Mouse (Mus musculus) spleen, embryonic (tissue): Measurements from ENCODE around the gene Begain.

Experiments
- CTCF ChIA-PET: fragments of 350-600 bp; sonication (Branson Sonifier 250); formaldehyde crosslinking; loops from one replicate; lab custom pipeline; 2022; lab: Charles Lee

The Begain gene

DNA sequence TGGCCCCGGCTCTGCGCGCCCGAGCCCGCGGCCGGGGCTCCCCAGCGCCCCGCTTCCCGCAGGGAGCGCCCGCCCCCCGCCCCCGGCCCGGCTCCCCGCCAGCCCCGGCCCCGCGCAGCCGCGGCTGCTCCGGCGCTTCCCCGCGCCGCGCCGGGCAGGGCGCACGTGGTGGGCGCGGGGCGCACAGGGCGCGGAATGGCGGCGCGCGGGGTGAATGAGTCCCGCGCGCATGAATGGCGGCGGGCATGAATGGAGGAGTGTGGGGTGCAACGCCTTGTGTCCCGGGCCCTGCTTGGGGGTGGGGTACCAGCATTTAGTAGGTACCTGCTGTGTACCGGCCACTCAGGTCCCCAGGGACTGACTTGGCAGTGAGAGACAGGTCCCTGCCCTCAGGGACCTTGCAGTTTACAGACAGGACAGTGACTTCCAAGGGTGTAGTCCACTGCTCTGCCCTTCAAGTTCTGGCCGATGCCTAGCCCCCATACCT lies at the start of gene Begain:
Gene Begain (minus strand): TSS at position 51 of the 487 bp plus-strand sequence.
- CTCF ChIA-PET = no interaction called here

DNA sequence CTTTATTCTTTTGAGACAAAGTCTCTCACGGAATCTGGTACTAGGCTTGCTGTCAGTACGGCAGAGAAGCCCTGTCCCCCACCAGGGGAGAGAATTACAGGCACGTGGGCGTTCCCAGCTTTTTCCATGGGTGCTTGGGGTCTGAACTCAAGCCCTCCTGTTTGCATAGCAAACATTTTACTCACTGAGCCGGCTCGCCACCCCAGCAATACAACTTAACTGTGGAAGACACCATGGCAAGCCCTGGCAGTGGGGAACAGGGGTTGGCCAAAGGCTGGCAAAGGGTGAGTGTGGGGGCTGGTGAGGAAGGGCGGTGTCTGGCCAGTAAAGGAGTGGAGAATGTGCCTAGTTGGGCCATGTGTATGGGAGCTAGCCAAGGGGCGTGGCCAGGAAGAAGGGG lies 47.7 kb upstream of the Begain start:
- CTCF ChIA-PET = no interaction called here

DNA sequence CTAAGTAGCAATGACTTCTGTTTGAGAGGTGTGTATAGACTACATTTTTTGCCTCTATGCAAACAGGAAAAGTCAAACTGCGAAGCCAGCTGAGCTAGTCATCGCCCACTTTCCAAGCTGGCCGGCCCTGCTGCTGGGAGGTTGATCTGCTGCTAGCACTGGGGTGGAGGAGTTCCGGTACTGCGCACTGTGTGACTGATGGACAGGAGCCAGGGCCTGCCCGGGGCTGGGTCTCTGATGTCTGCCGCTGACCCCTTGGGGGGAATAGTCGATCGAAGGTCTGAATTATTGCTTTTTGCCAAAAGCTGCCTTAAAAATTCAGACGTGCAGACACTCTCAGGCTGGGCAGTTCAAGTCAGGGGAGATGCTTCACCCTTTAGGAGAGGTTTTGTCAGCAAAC lies 47.1 kb upstream of the Begain start:
- CTCF ChIA-PET = no interaction called here

DNA sequence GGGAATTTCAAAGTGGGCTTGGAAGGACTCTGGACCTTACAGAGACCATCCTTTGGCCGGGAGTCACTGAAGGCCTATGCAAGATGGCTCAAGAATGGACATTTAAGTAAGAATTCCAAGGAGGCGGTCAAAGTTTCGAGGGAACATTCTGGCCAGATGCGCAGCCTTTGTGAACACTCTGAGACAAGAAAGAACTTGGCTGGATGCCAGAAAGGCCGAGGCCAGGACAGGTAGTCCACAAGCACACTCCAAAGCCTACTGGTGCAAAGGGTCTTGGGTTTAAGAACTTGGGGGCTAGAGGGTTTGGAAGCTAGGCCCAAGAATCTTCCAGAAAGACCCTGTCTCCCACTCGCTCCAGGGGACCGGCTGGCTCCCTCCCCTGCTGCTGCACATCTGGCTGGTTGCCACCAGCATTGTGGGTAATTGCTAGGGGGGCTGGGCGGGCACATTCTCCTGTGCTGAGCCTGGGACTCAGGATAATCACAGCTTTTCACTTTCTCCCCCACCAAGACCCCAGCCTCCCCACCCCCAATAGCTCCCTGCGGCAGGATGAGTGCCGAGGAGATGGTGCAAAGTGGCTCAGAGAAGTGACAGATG lies 45.1 kb upstream of the Begain start:
- CTCF ChIA-PET = no interaction called here

DNA sequence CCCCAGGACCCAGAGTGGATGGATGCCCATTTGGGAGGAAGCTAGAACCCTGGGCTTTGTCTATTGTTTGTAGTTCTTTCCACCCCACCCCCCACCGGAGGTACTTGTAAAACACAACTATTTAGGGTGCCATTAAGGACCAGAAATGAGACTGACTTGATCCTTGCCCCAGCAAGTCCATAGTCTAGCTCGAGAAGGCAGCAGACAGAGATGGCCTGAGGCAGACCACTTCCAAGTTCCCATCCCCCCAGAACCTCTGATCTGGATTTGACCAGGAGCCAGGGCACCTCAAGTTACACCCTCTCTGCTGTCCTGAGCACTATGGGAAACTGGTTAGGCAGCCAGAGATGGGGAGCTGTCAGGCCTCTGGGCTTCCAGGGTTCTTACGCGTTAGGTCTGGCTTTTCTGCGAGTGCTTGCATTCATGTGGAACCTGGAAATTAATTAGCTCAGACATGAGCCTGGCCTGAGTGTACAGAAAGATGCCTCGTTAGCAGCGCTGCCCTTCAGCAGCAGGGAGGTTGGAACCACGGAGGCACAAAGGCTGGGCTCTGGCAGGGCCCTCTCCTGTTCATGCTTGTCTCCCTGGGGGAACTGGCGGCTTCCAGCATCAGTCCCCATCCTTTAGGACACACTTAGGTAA lies 44.5 kb upstream of the Begain start:
- CTCF ChIA-PET = no interaction called here

DNA sequence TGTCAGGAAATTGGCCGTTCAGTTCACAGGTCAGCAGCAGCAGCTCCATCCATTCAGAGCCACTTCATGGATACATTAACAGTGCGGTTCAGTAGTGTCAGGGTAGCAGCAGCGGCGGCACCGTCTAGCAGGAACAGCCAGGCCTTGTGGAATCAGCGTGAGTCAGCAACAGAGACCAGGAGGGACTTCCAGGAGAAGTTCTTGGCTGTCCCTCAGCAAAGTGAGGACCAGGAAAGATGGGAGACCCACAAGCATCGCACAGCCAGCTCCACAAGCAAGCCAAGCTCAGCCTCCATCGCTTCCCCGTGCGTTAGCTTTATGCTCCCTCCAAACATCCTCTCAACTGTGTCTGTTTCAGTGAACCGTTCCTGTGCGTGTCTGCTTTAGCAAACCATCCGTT lies 40.9 kb upstream of the Begain start:
- CTCF ChIA-PET = no interaction called here

DNA sequence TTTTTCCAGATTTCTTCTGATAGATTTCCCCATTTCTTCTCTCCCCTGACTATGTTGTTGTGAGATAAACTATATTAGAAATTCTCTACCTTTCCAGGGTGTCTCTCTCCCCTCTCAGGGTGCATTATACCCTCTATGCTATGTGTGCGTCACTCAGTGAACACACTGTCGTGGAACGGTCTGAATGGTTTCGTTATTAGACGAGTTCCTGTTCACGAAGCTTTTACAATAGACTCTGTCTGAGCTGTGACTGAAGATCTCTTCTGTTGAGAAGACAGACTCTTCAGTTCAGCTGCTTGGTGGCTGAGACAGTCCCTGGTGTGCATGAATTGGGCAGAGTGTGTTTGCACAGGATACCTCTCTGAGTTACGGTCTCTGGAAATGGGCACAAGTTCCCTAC lies 32.4 kb upstream of the Begain start:
- CTCF ChIA-PET = no interaction called here

DNA sequence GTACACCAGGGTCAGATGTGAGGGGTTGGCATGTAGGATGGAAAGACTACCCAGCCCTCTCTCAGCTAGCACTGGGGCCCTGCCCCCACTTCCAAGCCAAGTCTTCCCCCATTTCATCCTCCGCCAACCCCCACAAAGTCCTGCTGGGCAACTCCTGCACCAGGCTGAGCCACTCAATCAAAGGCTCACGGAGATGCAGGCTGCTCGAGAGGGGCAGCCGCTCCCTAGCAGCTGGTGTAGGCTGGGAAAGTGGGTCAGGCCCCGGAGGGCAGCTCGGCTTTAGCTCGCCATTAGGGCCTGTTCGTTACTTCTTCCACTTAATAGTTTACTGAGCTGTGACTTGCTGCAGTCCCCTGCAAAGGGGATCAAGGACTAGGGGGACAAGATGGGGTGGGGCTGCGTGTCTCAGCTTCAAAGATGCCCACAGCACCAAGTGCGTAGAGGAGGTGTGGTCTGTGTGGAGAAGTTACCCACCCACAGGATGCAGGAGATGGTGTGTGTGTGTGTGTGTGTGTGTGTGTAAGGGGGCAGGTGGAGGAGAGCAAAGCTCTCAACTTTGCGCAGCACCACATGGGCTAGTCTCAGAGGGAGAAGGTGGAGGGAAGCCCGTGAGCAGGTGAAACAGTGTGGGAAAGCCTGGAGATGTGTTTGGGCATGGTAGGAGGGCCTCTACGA lies 22.6 kb upstream of the Begain start:
- CTCF ChIA-PET = no interaction called here

DNA sequence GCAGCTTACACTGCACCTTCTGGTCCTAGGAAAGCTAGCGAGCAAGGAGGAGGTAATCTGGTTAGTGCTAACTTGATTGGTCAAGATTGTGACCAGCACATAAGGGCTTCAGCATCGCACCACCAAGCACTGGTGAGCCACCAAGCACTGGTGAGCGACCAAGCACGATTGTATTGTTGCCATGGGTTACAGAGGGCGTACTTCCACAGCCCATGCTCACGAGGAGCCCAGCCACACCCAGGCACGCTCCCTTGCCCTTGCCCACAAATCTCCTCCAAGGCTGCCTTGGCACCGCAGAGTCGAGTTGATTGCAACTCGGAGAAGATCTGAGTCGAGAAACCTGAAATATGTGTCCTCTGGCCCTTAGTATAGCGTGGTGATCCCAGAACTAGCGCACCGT lies 22.0 kb upstream of the Begain start:
- CTCF ChIA-PET = no interaction called here

DNA sequence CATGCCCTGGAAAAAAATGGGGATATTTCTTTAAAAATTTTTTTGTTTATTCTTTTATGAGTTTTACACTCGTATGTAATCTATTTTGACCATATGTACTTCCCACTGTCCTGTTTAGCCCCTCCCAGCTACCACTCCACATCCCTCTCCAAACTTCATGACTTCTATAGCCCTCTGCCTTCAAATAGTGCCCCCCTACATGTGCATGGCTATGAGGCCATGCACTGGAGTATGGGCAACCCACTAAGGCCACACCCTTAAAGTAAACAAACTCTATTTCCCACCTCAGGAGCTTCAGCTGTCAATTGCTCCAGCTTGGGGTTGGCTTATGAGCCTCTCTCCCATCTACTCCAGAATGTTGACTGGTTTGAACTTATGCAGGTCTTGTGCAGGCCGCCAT lies 18.1 kb upstream of the Begain start:
- CTCF ChIA-PET = interaction anchor here (0.5 to 0.6 kb wide), 2 partner anchors 81 to 137 kb away, joined by 8 to 12 read pairs; no protein-coding TSS in a partner anchor

DNA sequence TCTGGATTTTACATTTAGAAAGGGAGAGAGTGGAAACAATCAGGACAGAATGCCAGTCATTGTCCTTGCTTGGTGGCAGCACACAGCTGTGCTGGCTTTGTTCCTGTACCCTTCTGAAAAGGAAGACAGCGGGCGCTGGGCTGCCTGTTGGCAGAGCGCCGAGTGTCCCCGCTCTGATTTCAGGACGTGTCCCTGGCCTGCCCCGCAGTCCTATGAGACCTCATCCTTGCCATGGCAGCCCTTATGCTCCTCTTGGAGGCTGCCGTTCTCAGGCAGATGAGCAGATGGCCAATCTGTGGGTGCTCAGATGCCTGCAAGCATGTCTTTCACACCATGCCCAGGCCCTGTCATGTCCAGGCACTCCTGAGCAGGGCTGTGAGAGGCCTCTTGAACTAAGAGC lies 17.7 kb upstream of the Begain start:
- CTCF ChIA-PET = interaction anchor here (0.5 to 0.6 kb wide), 2 partner anchors 82 to 137 kb away, joined by 8 to 12 read pairs; no protein-coding TSS in a partner anchor

DNA sequence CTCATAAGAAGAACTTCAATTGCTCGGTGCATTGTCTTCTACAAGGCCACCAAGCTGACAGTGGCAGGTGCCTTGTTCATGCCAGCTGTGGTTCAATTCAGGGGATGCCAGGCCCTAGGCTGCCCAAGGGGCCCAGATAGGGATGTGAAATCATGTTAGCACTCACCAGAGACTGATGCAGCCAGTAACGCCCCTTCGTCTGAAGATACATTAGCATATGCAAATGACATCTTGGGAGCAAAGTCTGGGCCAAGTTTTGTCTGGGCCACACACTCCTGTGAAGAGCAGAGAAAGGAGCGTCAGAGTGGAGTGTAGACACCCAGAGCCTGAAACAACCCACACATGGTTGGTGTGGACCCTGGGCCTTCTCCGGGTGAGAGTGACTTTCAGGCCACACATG lies 17.0 kb upstream of the Begain start:
- CTCF ChIA-PET = no interaction called here

DNA sequence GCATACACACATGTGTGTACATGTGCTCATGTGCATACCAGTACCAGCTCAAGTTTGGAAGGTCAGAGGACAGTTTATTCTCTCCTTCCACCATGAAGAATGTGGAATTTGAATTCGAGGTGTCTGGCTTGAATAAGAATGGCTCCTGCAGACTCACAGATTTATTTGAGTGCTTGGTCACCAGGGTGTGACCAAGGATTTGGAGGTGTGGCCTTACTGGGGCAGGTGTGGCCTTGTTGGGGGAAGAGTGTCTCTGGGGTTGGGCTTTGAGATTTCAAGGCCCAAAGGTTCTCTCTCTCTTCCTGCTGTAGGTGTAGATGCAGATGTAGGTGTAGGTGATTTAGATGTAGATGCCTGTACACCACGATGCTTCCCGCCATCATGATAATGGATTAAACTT lies 15.5 kb upstream of the Begain start:
- CTCF ChIA-PET = no interaction called here

DNA sequence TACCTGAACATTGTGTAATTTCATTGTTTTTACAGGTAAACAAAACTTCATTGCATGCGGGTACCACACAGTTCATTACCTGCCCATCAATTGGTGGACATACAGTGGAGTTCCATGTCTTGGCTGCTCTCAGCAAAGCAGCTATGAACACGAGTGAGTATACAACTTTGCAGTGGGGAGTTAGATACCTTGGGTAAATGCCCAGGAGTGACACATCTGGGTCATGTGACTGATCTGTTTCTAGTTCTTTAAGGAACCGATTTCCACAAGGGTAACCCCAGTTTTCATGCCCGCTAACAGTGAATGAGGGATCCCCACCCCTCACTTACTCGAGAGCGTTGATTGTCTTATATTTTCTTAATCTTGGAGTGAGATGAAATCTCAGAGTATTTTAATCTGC lies 9.0 kb upstream of the Begain start:
- CTCF ChIA-PET = no interaction called here

DNA sequence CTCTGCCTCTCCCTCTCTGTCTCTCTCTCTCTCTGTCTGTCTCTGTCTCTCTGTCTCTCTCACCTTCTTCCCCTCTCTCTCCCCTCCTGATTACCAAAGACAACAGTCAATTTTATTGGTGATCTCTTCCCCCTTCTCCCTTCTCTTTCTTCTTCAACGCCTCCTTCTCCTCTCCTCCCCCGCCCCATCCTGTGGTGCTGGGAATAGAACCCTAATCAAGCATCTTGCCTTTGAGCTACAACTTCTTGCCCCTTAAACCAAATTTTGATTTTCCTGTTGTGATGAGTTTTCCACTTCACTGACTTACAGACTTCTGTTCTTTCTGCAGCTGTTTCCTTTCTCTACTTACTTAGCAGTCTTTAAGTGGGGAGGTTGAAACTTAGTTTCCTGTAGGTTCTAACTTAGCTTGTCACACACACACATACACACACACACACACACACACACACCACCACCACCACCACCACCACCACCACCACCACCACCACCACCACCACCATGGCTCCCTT lies 6.8 kb upstream of the Begain start:
- CTCF ChIA-PET = interaction anchor here (0.7 kb wide), 2 partner anchors 172 to 781 kb away, joined by 5 read pairs; no protein-coding TSS in a partner anchor

DNA sequence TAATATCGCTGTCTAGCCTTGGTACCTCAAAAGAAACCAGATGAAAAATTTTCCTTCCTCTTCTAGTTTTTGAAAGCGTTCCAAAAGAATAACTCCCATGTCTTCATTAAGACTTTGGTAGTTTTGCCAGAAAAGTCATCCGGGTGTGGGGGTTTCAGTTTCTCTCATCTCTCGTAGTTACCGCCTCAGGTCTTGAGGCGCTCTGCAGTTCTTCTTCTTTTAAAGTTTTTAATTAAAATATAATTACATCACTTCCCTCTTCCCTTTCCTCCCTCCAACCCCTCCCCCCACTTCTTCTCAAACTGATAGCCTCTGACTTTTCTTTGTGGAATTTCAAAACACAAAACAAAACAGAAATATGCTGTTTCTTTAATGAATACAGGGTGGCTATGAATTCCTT lies 6.1 kb upstream of the Begain start:
- CTCF ChIA-PET = interaction anchor here (0.7 kb wide), 2 partner anchors 172 to 781 kb away, joined by 5 read pairs; no protein-coding TSS in a partner anchor

DNA sequence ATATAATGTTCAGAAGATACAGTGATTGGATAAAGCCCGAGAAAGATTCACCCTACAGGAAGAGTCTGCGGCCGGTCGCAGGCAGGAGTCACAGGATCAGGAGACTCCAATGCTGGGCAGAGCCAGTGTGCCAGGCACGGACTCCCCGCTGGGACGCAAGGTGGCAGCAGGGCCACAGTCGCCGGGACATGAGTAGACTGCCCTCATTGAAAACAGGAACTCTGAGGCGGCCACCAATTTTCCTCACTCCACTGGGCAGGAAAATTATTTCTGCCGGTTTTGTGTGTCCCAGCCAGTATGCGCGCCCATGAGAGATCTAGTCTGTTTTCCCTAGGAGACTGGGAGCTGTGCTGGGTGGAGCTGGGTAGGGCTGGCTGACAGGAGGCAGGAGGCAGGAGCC lies 3.2 kb upstream of the Begain start:
- CTCF ChIA-PET = interaction anchor here (0.6 to 1.2 kb wide), 3 partner anchors 21 to 47 kb away, joined by 4 to 11 read pairs (median 8); no protein-coding TSS in a partner anchor

DNA sequence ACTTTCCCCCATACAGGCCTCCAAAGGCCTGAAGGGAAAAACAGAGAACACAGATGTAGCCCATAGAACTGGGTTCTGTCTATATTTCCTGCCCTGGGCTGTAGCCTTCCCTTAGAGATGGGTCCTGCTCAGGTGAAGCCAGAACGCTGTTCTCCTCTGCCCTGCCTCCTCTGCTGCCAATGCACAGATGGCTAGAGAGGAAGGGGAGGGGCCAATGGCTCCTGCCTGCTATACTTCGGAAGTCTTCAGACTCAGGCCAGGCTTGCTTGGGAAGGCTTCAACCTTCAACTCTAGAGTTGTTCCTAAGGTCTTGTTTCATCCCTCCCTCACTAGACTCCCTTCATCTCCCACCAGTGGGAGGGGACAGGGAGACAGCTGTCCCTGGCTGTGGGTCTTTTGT lies 1.7 kb upstream of the Begain start:
- CTCF ChIA-PET = no interaction called here

DNA sequence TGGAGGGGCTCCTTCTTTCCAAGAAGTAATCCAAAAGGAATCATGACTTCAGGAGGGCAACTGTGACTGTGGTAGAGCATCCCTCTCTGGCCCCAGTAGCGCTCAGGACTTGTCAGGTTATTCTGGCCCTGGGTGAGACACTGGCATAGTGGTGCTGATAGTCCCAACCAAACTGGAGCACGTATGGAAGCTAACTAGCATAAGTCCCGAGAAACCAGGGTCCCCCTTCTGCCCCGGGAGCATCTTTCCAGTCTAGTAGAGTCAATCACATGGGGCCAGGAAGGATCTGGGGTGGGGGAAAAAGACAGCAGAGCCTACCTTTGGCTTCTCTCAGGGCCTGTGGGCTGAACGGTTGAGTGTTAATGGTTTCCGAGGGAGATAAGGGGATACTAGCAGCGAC lies 721 bp upstream of the Begain start:
- CTCF ChIA-PET = interaction anchor here (0.5 kb wide), 1 partner anchor 1882 kb away, joined by 6 read pairs; no protein-coding TSS in a partner anchor

DNA sequence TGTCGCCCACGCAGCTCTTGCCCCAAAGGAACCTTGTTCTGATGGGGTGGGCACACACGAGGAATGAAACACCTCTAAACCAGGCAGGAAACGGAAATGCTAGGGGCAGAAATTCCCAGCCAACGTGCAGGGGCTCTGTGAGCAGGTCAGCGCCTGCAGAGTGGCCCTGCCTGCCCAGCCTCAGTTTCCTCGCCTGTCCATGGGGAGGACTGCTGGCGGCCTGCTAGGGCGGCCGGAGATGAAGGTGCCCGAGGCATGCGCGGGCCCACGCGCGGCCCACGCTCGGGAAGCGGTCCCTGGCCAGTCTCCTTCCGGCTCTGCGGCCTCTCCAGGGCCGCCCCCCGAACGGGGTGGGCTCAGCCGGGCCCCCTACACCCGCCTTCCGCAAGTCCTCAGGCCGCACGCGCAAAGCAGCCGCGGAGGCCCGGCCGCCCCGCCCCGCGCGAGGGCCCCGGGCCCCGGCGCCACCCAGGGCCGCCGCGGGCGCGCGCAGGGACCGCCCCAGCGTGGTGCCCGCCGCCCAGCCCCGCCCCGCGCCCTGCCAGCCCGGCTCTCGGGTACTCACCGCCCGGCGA lies 369 bp downstream of the Begain start:
- CTCF ChIA-PET = interaction anchor here (0.6 kb wide), 1 partner anchor 167 kb away, joined by 4 read pairs; no protein-coding TSS in a partner anchor

DNA sequence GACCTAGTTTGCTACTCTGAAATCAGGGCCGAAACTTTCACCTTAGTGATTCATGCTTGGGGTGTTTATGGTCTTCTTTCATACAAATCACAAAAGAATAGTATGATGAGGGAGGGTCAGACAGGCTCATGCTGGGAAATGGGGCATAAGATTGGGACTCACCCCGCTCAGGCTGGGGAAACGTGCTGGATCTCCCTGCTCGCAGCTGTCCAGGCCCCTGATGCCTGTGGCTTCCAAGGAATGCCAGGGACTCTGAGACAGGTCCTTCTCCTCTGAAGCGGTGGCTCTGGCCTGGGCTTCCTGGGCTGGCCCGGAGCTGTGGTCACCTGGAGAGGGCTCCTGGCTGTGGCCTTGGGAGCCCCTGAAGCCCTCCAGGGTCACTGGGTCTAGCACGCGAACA lies 9.4 kb downstream of the Begain start:
- CTCF ChIA-PET = no interaction called here

DNA sequence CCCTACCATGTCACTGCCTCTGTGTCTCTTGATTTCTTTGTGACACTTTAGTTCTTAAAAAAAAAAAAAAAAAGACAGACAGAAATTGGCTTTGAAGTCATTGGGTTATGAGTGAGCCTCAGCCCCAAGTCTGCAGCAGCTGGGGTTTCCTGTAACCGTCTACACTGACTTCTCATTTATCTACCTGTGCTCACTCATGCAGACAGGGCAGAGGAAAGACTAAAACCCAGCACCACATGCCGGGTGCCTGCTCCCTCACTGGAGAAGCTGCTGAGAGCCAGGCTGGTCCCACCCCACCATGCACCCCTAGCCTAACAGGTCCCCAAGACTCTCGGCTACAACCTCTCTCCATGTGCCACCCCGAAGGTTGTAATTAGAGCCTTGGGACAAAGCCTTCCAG lies 10.3 kb downstream of the Begain start:
- CTCF ChIA-PET = no interaction called here
